Mouse (Mus musculus): ENCODE results near the gene Rnls.

The Rnls gene

GRCm38 (mm10) chr19:33262421-33262820 lies 129.7 kb downstream of the Rnls start:
- DNase-seq (ENCODE audit: low spot score): no peak

- no peak for DNase-seq (ENCODE audit: low spot score)
Observed at GRCm38 (mm10) chr19:33259164-33259563, 132.9 kb downstream of the Rnls start.

GRCm38 (mm10) chr19:33253893-33254292 lies 138.2 kb downstream of the Rnls start:
- no peak for DNase-seq (ENCODE audit: low spot score)

- DNase-seq (ENCODE audit: low spot score): no peak
Observed at GRCm38 (mm10) chr19:33252226-33252625, 139.9 kb downstream of the Rnls start.

GRCm38 (mm10) chr19:33244196-33244595 lies 147.9 kb downstream of the Rnls start:
- DNase-seq (ENCODE audit: low spot score): no peak

GRCm38 (mm10) chr19:33240386-33240785 lies 151.7 kb downstream of the Rnls start:
- DNase-seq (ENCODE audit: low spot score): no peak

GRCm38 (mm10) chr19:33232902-33233301 lies 159.2 kb downstream of the Rnls start:
- no peak for DNase-seq (ENCODE audit: low spot score)

GRCm38 (mm10) chr19:33231303-33231702 lies 160.8 kb downstream of the Rnls start:
- DNase-seq (ENCODE audit: low spot score): no peak

- peak; percentile 47 for DNase-seq (ENCODE audit: low spot score)
Observed at GRCm38 (mm10) chr19:33227004-33227403, 165.1 kb downstream of the Rnls start.

GRCm38 (mm10) chr19:33225858-33226705 lies 166.0 kb downstream of the Rnls start:
- DNase-seq (ENCODE audit: low spot score): no peak

GRCm38 (mm10) chr19:33225002-33225376 lies 167.1 kb downstream of the Rnls start:
- no peak for DNase-seq (ENCODE audit: low spot score)

GRCm38 (mm10) chr19:33224181-33225001 lies 167.7 kb downstream of the Rnls start:
- peak; percentile 30 for DNase-seq (ENCODE audit: low spot score)

- no peak for DNase-seq (ENCODE audit: low spot score)
Observed at GRCm38 (mm10) chr19:33223766-33224165, 168.3 kb downstream of the Rnls start.

- no peak for DNase-seq (ENCODE audit: low spot score)
Observed at GRCm38 (mm10) chr19:33223276-33223675, 168.8 kb downstream of the Rnls start.

GRCm38 (mm10) chr19:33222595-33223223 lies 169.4 kb downstream of the Rnls start:
- DNase-seq (ENCODE audit: low spot score): no peak

GRCm38 (mm10) chr19:33217791-33218300 lies 174.2 kb downstream of the Rnls start:
- DNase-seq (ENCODE audit: low spot score): no peak

- no peak for DNase-seq (ENCODE audit: low spot score)
Observed at GRCm38 (mm10) chr19:33209709-33210108, 182.4 kb downstream of the Rnls start.

GRCm38 (mm10) chr19:33207991-33208390 lies 184.1 kb downstream of the Rnls start:
- no peak for DNase-seq (ENCODE audit: low spot score)

- DNase-seq (ENCODE audit: low spot score): no peak
Observed at GRCm38 (mm10) chr19:33205389-33205788, 186.7 kb downstream of the Rnls start.

- DNase-seq (ENCODE audit: low spot score): no peak
Observed at GRCm38 (mm10) chr19:33202422-33202821, 189.7 kb downstream of the Rnls start.

- DNase-seq (ENCODE audit: low spot score): no peak
Observed at GRCm38 (mm10) chr19:33201181-33201580, 190.9 kb downstream of the Rnls start.

GRCm38 (mm10) chr19:33192064-33192463 lies 200.0 kb downstream of the Rnls start:
- no peak for DNase-seq (ENCODE audit: low spot score)

Data from testis, postnatal 14 days (tissue).